Comparison of ENCODE assay signal across 17 mouse cellular contexts in the genomic region with DNA sequence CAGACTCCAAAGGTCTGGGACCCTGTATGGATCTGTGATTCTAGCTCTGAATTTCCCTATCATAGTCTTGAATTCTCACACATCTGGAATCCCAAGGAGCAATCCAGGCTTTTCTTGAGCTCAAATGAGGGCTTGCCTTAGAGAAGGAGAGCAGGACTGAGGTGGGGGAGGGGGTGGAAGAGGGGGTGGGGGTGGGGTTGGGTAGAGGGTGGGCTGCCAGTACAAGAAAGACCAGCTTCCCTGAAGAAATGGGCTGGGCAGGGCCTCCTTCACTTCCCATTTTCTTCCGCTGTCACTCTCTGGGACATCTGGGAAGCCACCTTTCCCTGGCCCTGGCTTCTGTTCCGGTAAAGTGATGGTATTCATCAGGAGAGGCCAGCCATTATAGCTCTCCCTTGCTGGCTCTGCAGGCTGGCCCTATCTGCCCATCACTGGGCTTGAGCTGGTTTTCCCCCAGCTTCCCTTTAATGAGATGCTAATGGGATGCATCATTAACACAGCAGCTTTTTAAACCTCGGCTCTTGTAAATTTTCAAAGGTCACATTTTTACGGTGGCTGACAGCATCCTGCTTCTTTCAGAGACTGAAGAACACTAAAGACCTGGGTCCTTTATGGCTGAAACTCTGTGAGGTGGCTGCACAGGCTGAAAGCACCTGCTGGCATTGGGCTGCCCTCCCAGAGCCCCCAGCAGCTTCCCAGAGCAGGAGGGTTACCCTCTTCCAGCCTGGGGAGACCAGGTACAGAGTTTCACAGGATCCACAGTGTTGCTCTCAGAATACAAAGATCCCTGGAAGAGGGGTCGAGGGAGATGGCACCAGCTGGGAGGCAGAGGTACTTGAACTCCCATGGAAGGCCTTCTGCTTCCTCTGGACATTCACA.
DNase-seq lines count a peak whose midpoint lies in the region; ATAC-seq and TF ChIP-seq lines count a peak whose summit lies in the region.
"Had no signal": no experiment of that assay in that cellular context is flagged by ENCODE, and none has a peak within 500 bp of the region (broad histone marks: within the 10 kb centered on the region; RNA-seq: fewer than 3 reads in every experiment).

No protein-coding gene starts in this region.

- no peaks in the 10 kb centered on the region for H3K9me3 ChIP-seq in forebrain, embryonic 16.5 days (ENCODE audit: control insufficient read depth, low read length)
- no peaks in the 10 kb centered on the region for H3K9me3 ChIP-seq in midbrain, embryonic 11.5 days (ENCODE audit: control insufficient read depth, low read length)
- H3K9me3 ChIP-seq: heart, embryonic 10.5 days; limb, embryonic 12.5 days had no signal

- no peak overlapping the region for H3K4me3 ChIP-seq in forebrain, embryonic 16.5 days (replicated peaks; ENCODE audit: low read length)
- no peak overlapping the region for H3K4me3 ChIP-seq in midbrain, embryonic 11.5 days (ENCODE audit: low read depth, low read length)
- H3K4me3 ChIP-seq: heart, embryonic 10.5 days; limb, embryonic 12.5 days had no signal

- H3K9ac ChIP-seq in forebrain, embryonic 16.5 days (replicated peaks; ENCODE audit: low read depth, low read length), result no peak overlapping the region; the same call in 1 of the 2 replicates
- no peak overlapping the region for H3K9ac ChIP-seq in midbrain, embryonic 11.5 days (ENCODE audit: low read length)
- H3K9ac ChIP-seq: limb, embryonic 12.5 days had no signal

- no peak overlapping the region for H3K4me2 ChIP-seq in forebrain, embryonic 16.5 days (ENCODE audit: low read length)
- H3K4me2 ChIP-seq in midbrain, embryonic 11.5 days, result no peak overlapping the region
- H3K4me2 ChIP-seq: limb, embryonic 12.5 days had no signal

- ATAC-seq in forebrain, embryonic 16.5 days, result peak; percentile 55
- peak; percentile 61; the same call in 1 of the 2 replicates for ATAC-seq in midbrain, embryonic 11.5 days (ENCODE audit: low FRiP score)
- ATAC-seq: inflammation-experienced regulatory T-cells, adult 6 months had no signal

- 1% methylated on average over 5 of the region's 5 CpGs for WGBS in forebrain, embryonic 16.5 days
- WGBS in midbrain, embryonic 11.5 days, result 32% methylated on average over 5 of the region's 5 CpGs

- H3K27ac ChIP-seq in forebrain, embryonic 16.5 days (ENCODE audit: low read length), result 0 out of 2 replicates have a peak overlapping the region, but pooled peaks have one; percentile 21
- H3K27ac ChIP-seq in midbrain, embryonic 11.5 days (ENCODE audit: low read depth, low read length), result no peak overlapping the region
- H3K27ac ChIP-seq: heart, embryonic 10.5 days; limb, embryonic 12.5 days had no signal

- H3K36me3 ChIP-seq in forebrain, embryonic 16.5 days (ENCODE audit: control insufficient read depth, insufficient read depth), result 0 out of 2 replicates have a peak, but pooled peaks cover 5% of the 10 kb centered on the region
- no peaks in the 10 kb centered on the region for H3K36me3 ChIP-seq in midbrain, embryonic 11.5 days (ENCODE audit: control insufficient read depth, insufficient read depth, low read length)
- H3K36me3 ChIP-seq: heart, embryonic 10.5 days; limb, embryonic 12.5 days had no signal

- peak; percentile 29 for DNase-seq in embryo, embryonic 10.5 days (ENCODE audit: low spot score)
- no peak for DNase-seq in embryo, embryonic 9.5 days (ENCODE audit: extremely low spot score)
- DNase-seq in brain, embryonic 14.5 days (ENCODE audit: low read depth), result peak; percentile 86
- no peak for DNase-seq in midbrain, embryonic 11.5 days (ENCODE audit: low spot score, missing footprints)
- DNase-seq in thymus, postnatal 4 days, result no peak
- no peak for DNase-seq in MN1 (ENCODE audit: low spot score)
- no peak for DNase-seq in ovary, adult 18-20 months (ENCODE audit: low spot score)
- DNase-seq: adrenal gland, postnatal 14 days; cerebellum, adult 11-12 months; layer of hippocampus, adult 9-11 months; lung, adult 2 months; spleen, adult 18-20 months; thymus, adult 18-20 months had no signal

- TF ChIP-seq POLR2A in brain, embryonic 14.5 days (IDR thresholded peaks at IDR 0.05; ENCODE audit: borderline replicate concordance, extremely low read depth, insufficient read depth, insufficient read length, poor library complexity, severe bottlenecking), result no peak

- no peaks in the 10 kb centered on the region for H3K27me3 ChIP-seq in forebrain, embryonic 16.5 days (replicated peaks; ENCODE audit: control insufficient read depth, insufficient read depth, low read length)
- no peaks in the 10 kb centered on the region for H3K27me3 ChIP-seq in midbrain, embryonic 11.5 days (ENCODE audit: control insufficient read depth, insufficient read depth, low read length)
- H3K27me3 ChIP-seq: limb, embryonic 12.5 days had no signal

- TF ChIP-seq CTCF in brain, embryonic 14.5 days (IDR thresholded peaks at IDR 0.05; ENCODE audit: borderline replicate concordance, extremely low read depth, insufficient read depth, insufficient read length), result no peak

- peaks cover 23% of the 10 kb centered on the region for H3K4me1 ChIP-seq in forebrain, embryonic 16.5 days (replicated peaks; ENCODE audit: control insufficient read depth, insufficient read depth, low read length)
- H3K4me1 ChIP-seq in midbrain, embryonic 11.5 days (ENCODE audit: control insufficient read depth, insufficient read depth, low read length), result peaks cover 8% of the 10 kb centered on the region
- H3K4me1 ChIP-seq: heart, embryonic 10.5 days had no signal

Comparison
In these comparisons a context has a peak if more than half of its experiments do, and no peak if none do; other contexts are left out.
1. DNase-seq: peak in embryo, embryonic 10.5 days (single experiment) and brain, embryonic 14.5 days (single experiment); none in embryo, embryonic 9.5 days (single experiment), midbrain, embryonic 11.5 days (single experiment), thymus, postnatal 4 days (single experiment), MN1 (single experiment) and ovary, adult 18-20 months (single experiment).